Mouse (Mus musculus): Measurements from ENCODE around the gene C1ql3. TPM values are rescaled to one million over a fixed set of nuclear protein-coding genes. Genes with fewer than 3 reads are reported as not detected.

Gene C1ql3
- polyA plus RNA-seq (2017; shearing (Covaris generic)) = 0.13 TPM

GRCm38 (mm10) chr2:13011472-13011871, at the start of gene C1ql3:
Gene C1ql3, minus strand, starts transcription at chr2:13011806.

Other genes with a start within 250 kb of the C1ql3 start
- gene Pter, start 87.8 kb downstream of the C1ql3 start, polyA plus RNA-seq (2017; shearing (Covaris generic)) = 6.1 TPM

Measured in activated CD4-positive, CD25-positive, alpha-beta regulatory T cell, adult 9 weeks (primary cell).